Mouse (Mus musculus) hindbrain, embryonic 14.5 days (tissue): Measurements from ENCODE around the gene Prkg1. TPM values are rescaled to one million over a fixed set of nuclear protein-coding genes. Genes with fewer than 3 reads are reported as not detected.
"Not testable (repeated sequence)": the region's sequence is repeated elsewhere in the genome, so short reads cannot be mapped to it uniquely, and the experiment has no call there.

Experiments
- ATAC-seq: fragments of 200-750 bp; cut with Nextera tagmentation; 2 replicates; pipeline ENCODE4 v1.8.0; 2017; ENCODE audit warnings: moderate number of reproducible peaks, mild to moderate bottlenecking, moderate TSS enrichment, moderate library complexity; ENCODE audit not compliant: low FRiP score
- DNase-seq: peaks from one replicate; pipeline ENCODE4 v3.0.0-alpha.2; 2015; ENCODE audit warnings: low spot score
- H3K27ac ChIP-seq: fragments of 300-500 bp; sonication (generic); 2 replicates; pipeline ENCODE4 v1.5.1; 2014; ENCODE audit warnings: mild to moderate bottlenecking, moderate library complexity
- H3K27me3 ChIP-seq: fragments of 300-500 bp; sonication (generic); 2 replicates; pipeline ENCODE4 v1.6.1; 2014; ENCODE audit warnings: mild to moderate bottlenecking, low read length, mixed read lengths; ENCODE audit not compliant: control insufficient read depth, insufficient read depth
- H3K36me3 ChIP-seq: fragments of 300-500 bp; sonication (generic); replicated peaks from 2 replicates; pipeline ENCODE4 v1.6.1; 2014; ENCODE audit not compliant: control insufficient read depth, insufficient read depth
- H3K4me1 ChIP-seq: fragments of 300-500 bp; sonication (generic); replicated peaks from 2 replicates; pipeline ENCODE4 v1.6.1; 2014; ENCODE audit warnings: antibody characterized with exemption, low read length, mixed read lengths; ENCODE audit not compliant: control insufficient read depth, insufficient read depth
- H3K4me2 ChIP-seq: fragments of 300-500 bp; sonication (generic); replicated peaks from 2 replicates; pipeline ENCODE4 v1.6.1; 2014; ENCODE audit warnings: mild to moderate bottlenecking, moderate library complexity
- H3K4me3 ChIP-seq: fragments of 300-500 bp; sonication (generic); replicated peaks from 2 replicates; pipeline ENCODE4 v1.5.1; 2014; ENCODE audit warnings: mild to moderate bottlenecking, low read length
- H3K9ac ChIP-seq: fragments of 300-500 bp; sonication (generic); 2 replicates; pipeline ENCODE4 v1.6.1; 2014
- H3K9me3 ChIP-seq: fragments of 300-500 bp; sonication (generic); 2 replicates; pipeline ENCODE4 v1.6.1; 2016; ENCODE audit warnings: low read length; ENCODE audit not compliant: control insufficient read depth
- WGBS: fragments of 180-500 bp; shearing (Covaris S2); extraction: QIAGEN DNeasy Blood & Tissue Kit; methylation state at CpG from one replicate; pipeline ENCODE4 v1.1.7; 2014; 5-methylcytosine and 5-hydroxymethylcytosine counted together
- polyA plus RNA-seq: library from polyadenylated mRNA; unstranded; fragments of >200 nt; fragmentation: Nextera tagmentation; extraction: Ambion mirVana; gene quantifications from 2 replicates; pipeline ENCODE4 v1.2.1, GENCODE M21; 2014

Gene Prkg1
- polyA plus RNA-seq, 1 experiment from 2014 or later, result 7.0 TPM

- Histone ChIP-seq H3K27me3 (no peaks in the 10 kb centered on the region), H3K36me3 (no peaks in the 10 kb centered on the region), H3K9ac (no peak overlapping the region), H3K9me3 (no peaks in the 10 kb centered on the region), H3K27ac (no peak overlapping the region), H3K4me3 (no peak overlapping the region), H3K4me1 (no peaks in the 10 kb centered on the region), H3K4me2 (no peak overlapping the region)
- WGBS, result 88% methylated on average over 1 of the region's 1 CpGs
- DNase-seq (no peak), ATAC-seq (no peak)
Observed at GRCm38 (mm10) chr19:31369116-31369515, 395.7 kb downstream of the Prkg1 start.

GRCm38 (mm10) chr19:31362051-31362450 is 402.8 kb downstream of the Prkg1 start:
- no peak overlapping the region for H3K27ac ChIP-seq

GRCm38 (mm10) chr19:31361575-31361974 is 403.3 kb downstream of the Prkg1 start:
- no peak overlapping the region for H3K4me3 ChIP-seq
- ATAC-seq (no peak), DNase-seq (no peak)
- no peaks in the 10 kb centered on the region for H3K27me3 ChIP-seq
- 62% methylated on average over 5 of the region's 5 CpGs for WGBS
- no peak overlapping the region for H3K27ac ChIP-seq
- H3K9me3 ChIP-seq, result no peaks in the 10 kb centered on the region
- no peak overlapping the region for H3K9ac ChIP-seq
- no peaks in the 10 kb centered on the region; the same call in 1 of the 2 replicates for H3K4me1 ChIP-seq
- no peak overlapping the region for H3K4me2 ChIP-seq
- H3K36me3 ChIP-seq, result no peaks in the 10 kb centered on the region

More at GRCm38 (mm10) chr19:31362051-31362450, 402.8 kb downstream of the Prkg1 start:
- Histone ChIP-seq H3K4me3 (no peak overlapping the region), H3K9me3 (no peaks in the 10 kb centered on the region), H3K4me2 (no peak overlapping the region), H3K36me3 (no peaks in the 10 kb centered on the region), H3K27me3 (no peaks in the 10 kb centered on the region), H3K9ac (no peak overlapping the region), H3K4me1 (no peaks in the 10 kb centered on the region; the same call in 1 of the 2 replicates)
- no peak for DNase-seq
- ATAC-seq, result no peak
- 75% methylated on average over 4 of the region's 4 CpGs for WGBS

GRCm38 (mm10) chr19:31361161-31361560 is 403.7 kb downstream of the Prkg1 start:
- Histone ChIP-seq H3K4me1 (no peaks in the 10 kb centered on the region; the same call in 1 of the 2 replicates), H3K27ac (no peak overlapping the region), H3K4me3 (no peak overlapping the region), H3K4me2 (no peak overlapping the region), H3K36me3 (no peaks in the 10 kb centered on the region), H3K27me3 (no peaks in the 10 kb centered on the region), H3K9me3 (no peaks in the 10 kb centered on the region), H3K9ac (no peak overlapping the region)
- no peak for DNase-seq
- 66% methylated on average over 3 of the region's 3 CpGs for WGBS
- ATAC-seq, result peak; percentile 55; the same call in 1 of the 2 replicates

GRCm38 (mm10) chr19:31354959-31355358 is 409.9 kb downstream of the Prkg1 start:
- no peaks in the 10 kb centered on the region for H3K4me1 ChIP-seq
- no peaks in the 10 kb centered on the region for H3K36me3 ChIP-seq
- DNase-seq (no peak), ATAC-seq (no peak)
- no peak overlapping the region for H3K9ac ChIP-seq
- no peak overlapping the region for H3K4me3 ChIP-seq
- no peak overlapping the region for H3K4me2 ChIP-seq
- H3K27ac ChIP-seq, result no peak overlapping the region
- H3K9me3 ChIP-seq, result no peaks in the 10 kb centered on the region
- H3K27me3 ChIP-seq, result no peaks in the 10 kb centered on the region
- WGBS, result 76% methylated on average over 1 of the region's 1 CpGs

- not testable (repeated sequence) for H3K27ac ChIP-seq, ATAC-seq, H3K4me1 ChIP-seq, H3K9ac ChIP-seq, H3K9me3 ChIP-seq, H3K36me3 ChIP-seq, DNase-seq, H3K27me3 ChIP-seq, H3K4me3 ChIP-seq, H3K4me2 ChIP-seq
Observed at GRCm38 (mm10) chr19:31352784-31353183, 412.0 kb downstream of the Prkg1 start.

GRCm38 (mm10) chr19:31351796-31352195 is 413.0 kb downstream of the Prkg1 start:
- no peak overlapping the region for H3K4me2 ChIP-seq
- no peak for ATAC-seq
- WGBS, result 24% methylated on average over 3 of the region's 3 CpGs
- no peak overlapping the region for H3K4me3 ChIP-seq
- H3K9me3 ChIP-seq, result no peaks in the 10 kb centered on the region
- no peak for DNase-seq
- H3K27ac ChIP-seq, result no peak overlapping the region
- H3K36me3 ChIP-seq, result no peaks in the 10 kb centered on the region
- no peak overlapping the region for H3K9ac ChIP-seq
- H3K27me3 ChIP-seq, result no peaks in the 10 kb centered on the region
- no peaks in the 10 kb centered on the region for H3K4me1 ChIP-seq

- Histone ChIP-seq H3K4me3 (no peak overlapping the region), H3K36me3 (no peaks in the 10 kb centered on the region), H3K27ac (no peak overlapping the region), H3K9ac (no peak overlapping the region), H3K27me3 (no peaks in the 10 kb centered on the region), H3K9me3 (no peaks in the 10 kb centered on the region), H3K4me2 (no peak overlapping the region), H3K4me1 (0 out of 2 replicates have a peak, but pooled peaks cover 8% of the 10 kb centered on the region)
- ATAC-seq (no peak), DNase-seq (peak; percentile 73)
- WGBS, result 36% methylated on average over 4 of the region's 4 CpGs
Observed at GRCm38 (mm10) chr19:31342150-31342549, 422.7 kb downstream of the Prkg1 start.

- no peak for ATAC-seq
- Histone ChIP-seq H3K27ac (no peak overlapping the region), H3K4me3 (no peak overlapping the region), H3K4me1 (0 out of 2 replicates have a peak, but pooled peaks cover 8% of the 10 kb centered on the region), H3K36me3 (no peaks in the 10 kb centered on the region), H3K9me3 (no peaks in the 10 kb centered on the region), H3K27me3 (no peaks in the 10 kb centered on the region), H3K4me2 (no peak overlapping the region), H3K9ac (no peak overlapping the region)
- no peak for DNase-seq
- 62% methylated on average over 1 of the region's 1 CpGs for WGBS
Observed at GRCm38 (mm10) chr19:31340898-31341297, 423.9 kb downstream of the Prkg1 start.
